23 mouse cellular contexts compared by ENCODE assay signal in the genomic region with DNA sequence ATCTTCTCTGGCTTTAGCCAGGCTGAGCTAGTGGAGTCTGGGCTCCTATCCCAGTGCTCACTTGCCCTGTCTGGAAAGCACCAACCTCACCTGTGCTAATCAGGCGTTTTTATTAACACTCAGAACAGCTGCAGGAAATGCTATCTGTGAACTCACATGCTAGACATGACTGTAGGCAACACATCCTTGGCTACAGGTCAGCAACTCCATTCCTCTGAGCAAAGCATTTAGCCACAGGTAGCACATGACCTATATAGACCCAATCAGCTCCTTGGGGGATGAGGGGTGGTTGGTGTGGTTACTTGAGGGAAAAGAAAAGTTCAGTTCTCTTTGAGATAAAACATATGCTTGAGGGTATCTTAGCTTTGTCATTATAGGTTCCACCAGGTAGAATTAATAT.
A peak's percentile ranks its signal among the peaks of the same experiment; 100 is the strongest.
DNase-seq lines count a peak whose midpoint lies in the region; ATAC-seq and TF ChIP-seq lines count a peak whose summit lies in the region.
"Had no signal": no experiment of that assay in that cellular context is flagged by ENCODE, and none has a peak within 500 bp of the region (broad histone marks: within the 10 kb centered on the region; RNA-seq: fewer than 3 reads in every experiment).

No protein-coding gene starts in this region.

- H3K36me3 ChIP-seq in embryonic facial prominence, embryonic 11.5 days (replicated peaks; ENCODE audit: control insufficient read depth, insufficient read depth, low read depth, low read length): no peaks in the 10 kb centered on the region
- no peaks in the 10 kb centered on the region for H3K36me3 ChIP-seq in embryonic facial prominence, embryonic 10.5 days (replicated peaks)
- no peaks in the 10 kb centered on the region for H3K36me3 ChIP-seq in midbrain, embryonic 14.5 days (ENCODE audit: control insufficient read depth, insufficient read depth, low read length)
- H3K36me3 ChIP-seq in midbrain, postnatal 0 days (ENCODE audit: insufficient read depth, low read length): no peaks in the 10 kb centered on the region
- H3K36me3 ChIP-seq: embryonic facial prominence, embryonic 13.5 days; embryonic facial prominence, embryonic 15.5 days; G1E had no signal

- H3K9ac ChIP-seq in embryonic facial prominence, embryonic 11.5 days (replicated peaks; ENCODE audit: low read length): no peak overlapping the region
- H3K9ac ChIP-seq in midbrain, embryonic 14.5 days (replicated peaks; ENCODE audit: low read length): no peak overlapping the region
- H3K9ac ChIP-seq in midbrain, postnatal 0 days (replicated peaks; ENCODE audit: low read length, poor library complexity, severe bottlenecking): no peak overlapping the region
- H3K9ac ChIP-seq: embryonic facial prominence, embryonic 13.5 days; embryonic facial prominence, embryonic 15.5 days; forebrain, embryonic 13.5 days had no signal

- DNase-seq in embryonic facial prominence, embryonic 11.5 days (ENCODE audit: low spot score): no peak
- DNase-seq in embryonic facial prominence, embryonic 10.5 days (ENCODE audit: low spot score): no peak
- no peak for DNase-seq in midbrain, embryonic 14.5 days
- DNase-seq in midbrain, postnatal 0 days (ENCODE audit: low spot score): no peak
- peak; percentile 60 for DNase-seq in A20 (ENCODE audit: low read depth, low spot score)
- no peak for DNase-seq in cerebellum, adult 11 months
- DNase-seq: adrenal gland, adult 8-10 months; adrenal gland, postnatal 14 days; adrenal gland, postnatal 36 days; cerebellum, adult 18-20 months; cerebellum, adult 8-10 months; cerebellum, adult 9-11 months; cerebellum, postnatal 14 days; cerebellum, postnatal 36 days; embryo, embryonic 11 days had no signal

- H3K4me1 ChIP-seq in embryonic facial prominence, embryonic 11.5 days (ENCODE audit: control insufficient read depth, insufficient read depth, low read length): no peaks in the 10 kb centered on the region
- H3K4me1 ChIP-seq in embryonic facial prominence, embryonic 10.5 days: no peaks in the 10 kb centered on the region
- H3K4me1 ChIP-seq in midbrain, embryonic 14.5 days (ENCODE audit: control insufficient read depth, insufficient read depth, low read length): no peaks in the 10 kb centered on the region
- no peaks in the 10 kb centered on the region for H3K4me1 ChIP-seq in midbrain, postnatal 0 days (ENCODE audit: insufficient read depth, low read length)
- H3K4me1 ChIP-seq: embryonic facial prominence, embryonic 15.5 days; forebrain, embryonic 13.5 days had no signal

- 79% methylated on average over 1 of the region's 1 CpGs for WGBS in embryonic facial prominence, embryonic 11.5 days
- WGBS in embryonic facial prominence, embryonic 10.5 days: 66% methylated on average over 1 of the region's 1 CpGs
- 71% methylated on average over 1 of the region's 1 CpGs for WGBS in midbrain, embryonic 14.5 days
- 63% methylated on average over 1 of the region's 1 CpGs for WGBS in midbrain, postnatal 0 days

- ATAC-seq in embryonic facial prominence, embryonic 11.5 days (replicated peaks; ENCODE audit: insufficient number of reproducible peaks, low FRiP score, low TSS enrichment, low read depth): 0 out of 2 replicates have a peak, but pooled peaks have one; percentile 44
- ATAC-seq in midbrain, embryonic 14.5 days (ENCODE audit: low FRiP score, low TSS enrichment): 0 out of 2 replicates have a peak, but pooled peaks have one; percentile 20
- ATAC-seq in midbrain, postnatal 0 days (ENCODE audit: low FRiP score): no peak
- ATAC-seq: activated CD4-positive, CD25-positive, alpha-beta regulatory T cell, adult 4 months; forebrain, embryonic 13.5 days; forebrain, embryonic 16.5 days; Patski had no signal

- no peak overlapping the region for H3K4me3 ChIP-seq in embryonic facial prominence, embryonic 11.5 days (ENCODE audit: low read depth, low read length)
- H3K4me3 ChIP-seq in embryonic facial prominence, embryonic 10.5 days: no peak overlapping the region
- H3K4me3 ChIP-seq in midbrain, embryonic 14.5 days (replicated peaks; ENCODE audit: low read depth, low read length): no peak overlapping the region
- H3K4me3 ChIP-seq in midbrain, postnatal 0 days (ENCODE audit: low read depth, low read length): no peak overlapping the region
- H3K4me3 ChIP-seq: embryonic facial prominence, embryonic 13.5 days; embryonic facial prominence, embryonic 15.5 days; erythroblast, embryonic 14.5 days; forebrain, embryonic 13.5 days had no signal

- H3K27me3 ChIP-seq in embryonic facial prominence, embryonic 11.5 days (ENCODE audit: control insufficient read depth, insufficient read depth, low read length): no peaks in the 10 kb centered on the region
- peaks cover 4% of the 10 kb centered on the region for H3K27me3 ChIP-seq in embryonic facial prominence, embryonic 10.5 days (replicated peaks; ENCODE audit: low read depth, poor library complexity, severe bottlenecking)
- H3K27me3 ChIP-seq in midbrain, embryonic 14.5 days (ENCODE audit: control insufficient read depth, insufficient read depth, low read length): no peaks in the 10 kb centered on the region
- H3K27me3 ChIP-seq in midbrain, postnatal 0 days (ENCODE audit: insufficient read depth, low read length): no peaks in the 10 kb centered on the region
- H3K27me3 ChIP-seq: forebrain, embryonic 13.5 days had no signal

- no peak overlapping the region for H3K4me2 ChIP-seq in embryonic facial prominence, embryonic 11.5 days (ENCODE audit: low read depth, low read length)
- H3K4me2 ChIP-seq in midbrain, embryonic 14.5 days (ENCODE audit: low read length): no peak overlapping the region
- H3K4me2 ChIP-seq in midbrain, postnatal 0 days (ENCODE audit: low read depth, low read length, poor library complexity, severe bottlenecking): no peak overlapping the region
- H3K4me2 ChIP-seq: embryonic facial prominence, embryonic 13.5 days; embryonic facial prominence, embryonic 15.5 days; forebrain, embryonic 13.5 days had no signal

- H3K9me3 ChIP-seq in embryonic facial prominence, embryonic 11.5 days (replicated peaks; ENCODE audit: control insufficient read depth, low read length): no peaks in the 10 kb centered on the region
- no peaks in the 10 kb centered on the region for H3K9me3 ChIP-seq in embryonic facial prominence, embryonic 10.5 days
- no peaks in the 10 kb centered on the region for H3K9me3 ChIP-seq in midbrain, embryonic 14.5 days (ENCODE audit: control insufficient read depth, low read length)
- no peaks in the 10 kb centered on the region for H3K9me3 ChIP-seq in midbrain, postnatal 0 days (ENCODE audit: low read length)
- H3K9me3 ChIP-seq: embryonic facial prominence, embryonic 13.5 days; embryonic facial prominence, embryonic 15.5 days; forebrain, embryonic 13.5 days; G1E had no signal

- no peak for TF ChIP-seq CTCF in midbrain, postnatal 0 days (IDR thresholded peaks at IDR 0.05)

- no peak overlapping the region for H3K27ac ChIP-seq in embryonic facial prominence, embryonic 11.5 days (replicated peaks; ENCODE audit: low read depth, low read length)
- no peak overlapping the region for H3K27ac ChIP-seq in embryonic facial prominence, embryonic 10.5 days (replicated peaks)
- H3K27ac ChIP-seq in midbrain, embryonic 14.5 days (replicated peaks; ENCODE audit: low read depth, low read length): no peak overlapping the region
- no peak overlapping the region for H3K27ac ChIP-seq in midbrain, postnatal 0 days (ENCODE audit: low read depth, low read length)
- H3K27ac ChIP-seq: embryonic facial prominence, embryonic 13.5 days; embryonic facial prominence, embryonic 15.5 days; forebrain, embryonic 13.5 days had no signal
